Mouse (Mus musculus) right cerebral cortex, adult 18-20 months (tissue): Measurements from ENCODE around the gene Erbb4.

ENCODE experiments used
- DNase-seq: peaks from one replicate; pipeline ENCODE4 v3.0.0; 2022; ENCODE audit warnings: mixed read lengths

Gene Erbb4

DNA sequence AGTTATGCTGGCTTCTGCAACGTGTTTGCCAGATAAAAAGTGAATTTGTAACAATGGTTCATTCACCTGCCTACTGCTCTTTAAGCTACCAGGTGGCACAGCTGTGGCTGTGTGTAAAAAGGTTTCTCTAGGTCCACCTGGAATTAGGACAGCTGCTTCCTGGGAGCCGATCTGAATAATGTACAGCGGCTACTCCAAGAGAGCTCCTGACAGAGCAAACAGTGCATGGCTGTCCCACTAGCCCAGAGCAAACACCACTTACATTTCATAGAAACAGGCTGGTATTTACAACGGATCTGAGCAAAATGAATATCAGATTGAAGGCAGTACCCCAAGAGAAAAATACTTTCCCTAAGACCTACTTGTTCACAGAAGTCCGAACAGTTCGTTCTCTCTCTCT lies 1058.0 kb downstream of the Erbb4 start:
- DNase-seq = no peak

DNA sequence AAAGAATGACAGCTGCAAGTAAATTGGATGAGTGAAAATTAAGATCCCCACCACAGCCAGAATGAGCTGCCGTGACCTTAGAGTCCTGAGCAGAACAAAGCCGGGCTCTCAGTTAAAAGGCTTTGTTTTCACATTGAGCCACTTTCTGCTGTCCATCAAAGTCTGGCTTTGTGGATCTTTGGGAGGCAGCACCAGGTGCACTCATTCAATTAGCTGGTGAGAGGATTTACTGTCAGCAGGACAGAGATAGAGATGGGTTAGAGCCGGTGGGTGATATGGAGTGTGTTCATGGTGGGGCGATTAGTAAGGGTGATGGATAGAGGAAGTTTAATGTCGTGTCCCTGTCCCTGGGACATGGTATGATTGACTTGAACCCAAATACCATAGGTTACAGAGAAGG lies 1060.7 kb downstream of the Erbb4 start:
- DNase-seq = no peak

GRCm38 (mm10) chr1:68046551-68046970 lies 1061.3 kb downstream of the Erbb4 start:
- peak; percentile 3 for DNase-seq

DNA sequence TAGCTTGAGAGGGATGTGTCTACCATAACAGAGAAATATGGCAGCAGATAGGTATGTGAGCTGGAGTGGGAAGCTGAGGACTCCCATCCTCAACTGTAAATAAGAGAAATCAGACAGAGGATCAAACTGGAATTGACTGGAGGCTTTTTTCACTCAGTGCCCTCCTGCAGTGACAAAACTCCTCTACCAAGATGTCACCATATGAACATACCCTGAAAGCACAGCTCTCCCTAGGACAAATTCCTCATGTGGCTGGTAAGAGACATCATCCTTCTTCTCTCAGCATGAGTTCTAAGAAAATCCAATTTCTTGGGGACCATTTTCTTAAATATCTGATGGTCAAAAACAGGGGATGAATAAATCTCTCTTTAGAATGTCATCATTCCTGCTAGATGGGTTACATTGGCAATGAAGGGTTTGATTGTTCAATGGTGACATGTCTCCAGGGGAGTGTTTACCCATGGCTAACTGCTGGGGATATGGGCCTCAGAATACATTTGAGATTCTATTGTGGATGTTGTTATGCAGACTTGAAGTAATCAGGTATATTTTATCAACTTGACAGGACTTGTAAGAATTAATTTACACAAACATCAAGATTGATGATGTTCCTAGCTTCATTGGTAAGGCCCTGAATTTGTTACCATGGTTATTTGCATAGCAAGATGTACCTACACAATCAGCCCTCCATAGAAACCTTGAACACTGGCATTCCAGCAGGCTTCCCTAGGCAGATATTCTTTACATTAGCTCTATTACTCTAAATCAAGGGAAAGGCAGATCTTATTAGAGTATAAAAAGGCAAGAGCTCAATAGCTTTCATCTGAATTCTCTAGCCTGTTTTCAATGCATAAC lies 1083.5 kb downstream of the Erbb4 start:
- no peak for DNase-seq

DNA sequence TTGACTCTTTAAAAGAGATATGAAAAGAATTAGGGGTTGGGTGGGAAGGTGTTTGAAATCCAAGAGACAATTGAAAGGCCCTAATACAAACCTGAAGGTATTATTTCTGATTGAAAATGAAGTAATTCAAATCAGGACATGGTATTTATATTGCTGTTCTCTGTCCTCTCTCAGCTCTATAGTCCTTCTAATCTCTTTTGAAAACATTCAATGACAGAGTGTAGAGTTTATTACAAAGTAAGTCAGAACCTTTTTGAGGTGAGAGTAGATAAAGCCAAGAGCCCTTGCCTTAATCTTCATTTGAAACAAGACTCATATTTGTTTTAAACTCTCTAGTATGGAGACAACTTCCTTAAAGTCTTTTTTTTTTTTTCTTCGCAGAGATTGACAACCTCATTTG lies 1087.8 kb downstream of the Erbb4 start:
- no peak for DNase-seq

- DNase-seq = no peak
Observed at GRCm38 (mm10) chr1:68019618-68020017, 1088.2 kb downstream of the Erbb4 start.
